Mouse (Mus musculus): ENCODE results near the gene Cdc42bpg.

DNA sequence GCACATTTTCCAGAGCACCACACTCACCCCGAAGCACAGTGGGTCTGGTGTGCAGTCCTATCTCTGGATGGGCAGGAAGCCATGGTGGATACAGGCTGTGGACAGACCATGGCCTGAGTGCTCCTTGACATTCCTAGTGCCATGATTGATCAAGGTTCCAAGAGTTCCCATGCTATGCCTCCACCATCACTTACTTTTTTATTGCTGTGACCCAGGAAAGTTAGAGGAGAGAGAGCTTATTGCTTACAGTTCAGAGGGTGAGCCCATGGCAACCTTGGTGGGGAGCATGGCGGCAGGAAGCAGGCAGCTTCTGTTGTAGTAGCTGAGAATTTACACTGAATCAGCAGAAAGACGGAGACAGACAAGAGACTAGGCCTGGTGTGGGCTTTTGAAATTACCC, 55.0 kb downstream of the Cdc42bpg start:
- TF ChIP-seq POLR2A (IDR thresholded peaks at IDR 0.05; ENCODE audit: borderline replicate concordance, insufficient read depth, low read length) (no peak), CTCF (IDR thresholded peaks at IDR 0.05; ENCODE audit: borderline replicate concordance, insufficient read depth, low read depth, low read length) (no peak)

All from cerebellum, adult 2 months (tissue).